8 mouse cellular contexts compared by ENCODE assay signal in genomic region chr5:77217211-77217610, GRCm38 (mm10). TPM values are rescaled to one million over a fixed set of nuclear protein-coding genes. Genes with fewer than 3 reads are reported as not detected.
DNase-seq lines count a peak whose midpoint lies in the region; ATAC-seq and TF ChIP-seq lines count a peak whose summit lies in the region.

No protein-coding gene starts in this region.

- no peak; the same call in 1 of the 2 replicates for ATAC-seq in hindbrain, embryonic 12.5 days (ENCODE audit: low FRiP score)
- ATAC-seq in lung, postnatal 0 days, result peak; percentile 67

- no peaks in the 10 kb centered on the region for H3K36me3 ChIP-seq in hindbrain, embryonic 12.5 days
- no peaks in the 10 kb centered on the region for H3K36me3 ChIP-seq in lung, postnatal 0 days (ENCODE audit: insufficient read depth, low read length)

- H3K4me3 ChIP-seq in hindbrain, embryonic 12.5 days, result no peak overlapping the region
- H3K4me3 ChIP-seq in lung, postnatal 0 days (ENCODE audit: low read depth, low read length), result peak overlapping the region; percentile 17; the same call in 1 of the 2 replicates

- H3K4me2 ChIP-seq in hindbrain, embryonic 12.5 days (replicated peaks), result 0 out of 2 replicates have a peak overlapping the region, but pooled peaks have one; percentile 17
- peak overlapping the region; percentile 34 for H3K4me2 ChIP-seq in lung, postnatal 0 days (replicated peaks; ENCODE audit: low read depth, low read length)

- peak; percentile 49 for DNase-seq in WW6 (ENCODE audit: low read depth, low spot score)
- peak; percentile 83 to 85 for DNase-seq in cerebellum, postnatal 10 days
- DNase-seq in frontal cortex, adult 2 months (ENCODE audit: extremely low spot score in 1 of 2, low spot score in 1 of 2), result peak; percentile 49 to 90
- peak; percentile 74 to 81 for DNase-seq in layer of hippocampus, postnatal 10 days (ENCODE audit: low spot score in 2 of 2)
- peak; percentile 92 for DNase-seq in lung, postnatal 0 days (ENCODE audit: low spot score)
- peak; percentile 68 for DNase-seq in retina, postnatal 7 days (ENCODE audit: low read depth, low spot score)
- DNase-seq in urinary bladder, adult 2 months (ENCODE audit: low spot score), result peak; percentile 28

- H3K9me3 ChIP-seq in hindbrain, embryonic 12.5 days (replicated peaks), result no peaks in the 10 kb centered on the region
- no peaks in the 10 kb centered on the region for H3K9me3 ChIP-seq in lung, postnatal 0 days (ENCODE audit: low read length)

- no peaks in the 10 kb centered on the region for H3K27me3 ChIP-seq in hindbrain, embryonic 12.5 days
- no peaks in the 10 kb centered on the region for H3K27me3 ChIP-seq in lung, postnatal 0 days (replicated peaks; ENCODE audit: insufficient read depth, low read length)

- no peak overlapping the region for H3K9ac ChIP-seq in hindbrain, embryonic 12.5 days
- no peak overlapping the region for H3K9ac ChIP-seq in lung, postnatal 0 days (replicated peaks; ENCODE audit: low read depth)

- TF ChIP-seq CTCF in lung, postnatal 0 days (IDR thresholded peaks at IDR 0.05), result peak; percentile 88

- 0 out of 2 replicates have a peak, but pooled peaks cover 3% of the 10 kb centered on the region for H3K4me1 ChIP-seq in hindbrain, embryonic 12.5 days
- H3K4me1 ChIP-seq in lung, postnatal 0 days (ENCODE audit: insufficient read depth, low read depth, low read length), result no peaks in the 10 kb centered on the region

- H3K27ac ChIP-seq in hindbrain, embryonic 12.5 days, result no peak overlapping the region
- H3K27ac ChIP-seq in lung, postnatal 0 days (ENCODE audit: low read length), result no peak overlapping the region

- 18% methylated on average over 9 of the region's 9 CpGs for WGBS in hindbrain, embryonic 12.5 days
- WGBS in lung, postnatal 0 days, result 10% methylated on average over 9 of the region's 9 CpGs

- no peak for TF ChIP-seq EP300 in lung, postnatal 0 days (IDR thresholded peaks at IDR 0.05)

RNA-seq across cellular contexts. Expression of gene Spink2, which starts 5.9 kb away (rescaled TPM):
- polyA plus RNA-seq in frontal cortex, adult 2 months (2012; rRNA removed), result 0.22 TPM in 1 of 2 replicates, not detected in the other
- 1.5 TPM in 2 replicates for polyA plus RNA-seq in hindbrain, embryonic 12.5 days (2016; fragmentation: Nextera tagmentation; extraction: Ambion mirVana)
- not detected for total RNA-seq in layer of hippocampus, postnatal 10 days (2021)
- 5.2 and 8.5 TPM in 2 replicates for polyA plus RNA-seq in lung, postnatal 0 days (2015; fragmentation: Nextera tagmentation; extraction: Ambion mirVana)
- polyA plus RNA-seq in urinary bladder, adult 2 months (2012; rRNA removed), result 1.0 and 1.7 TPM in 2 replicates

RNA-seq across cellular contexts. Expression of gene Rest, which starts 48.1 kb away (rescaled TPM):
- polyA plus RNA-seq in frontal cortex, adult 2 months (2012; rRNA removed), result 3.4 and 3.5 TPM in 2 replicates
- 27.9 and 28.7 TPM in 2 replicates for polyA plus RNA-seq in hindbrain, embryonic 12.5 days (2016; fragmentation: Nextera tagmentation; extraction: Ambion mirVana)
- total RNA-seq in layer of hippocampus, postnatal 10 days (2021), result 1 to 10 TPM; 6.0 to 6.1 TPM
- 20.4 and 23.5 TPM in 2 replicates for polyA plus RNA-seq in lung, postnatal 0 days (2015; fragmentation: Nextera tagmentation; extraction: Ambion mirVana)
- 12.4 and 14.3 TPM in 2 replicates for polyA plus RNA-seq in urinary bladder, adult 2 months (2012; rRNA removed)

Comparison
In these comparisons a context has a peak if more than half of its experiments do, and no peak if none do; other contexts are left out.
1. DNase-seq: peak in every context shown above with its lines; median percentile 92 in lung, postnatal 0 days; 84 in cerebellum, postnatal 10 days; 78 in layer of hippocampus, postnatal 10 days; 70 in frontal cortex, adult 2 months; 68 in retina, postnatal 7 days; 49 in WW6; 28 in urinary bladder, adult 2 months.